Comparison of ENCODE assay signal across 13 mouse cellular contexts in genomic region chr17:78496785-78497184, GRCm38 (mm10). TPM values are rescaled to one million over a fixed set of nuclear protein-coding genes. Genes with fewer than 3 reads are reported as not detected.
A peak's percentile ranks its signal among the peaks of the same experiment; 100 is the strongest.
DNase-seq lines count a peak whose midpoint lies in the region; ATAC-seq and TF ChIP-seq lines count a peak whose summit lies in the region.
"Had no signal": no experiment of that assay in that cellular context is flagged by ENCODE, and none has a peak within 500 bp of the region (broad histone marks: within the 10 kb centered on the region; RNA-seq: fewer than 3 reads in every experiment).

No protein-coding gene starts in this region.

- no peak overlapping the region for H3K4me2 ChIP-seq in heart, postnatal 0 days (ENCODE audit: low read depth, low read length)
- H3K4me2 ChIP-seq in hindbrain, embryonic 14.5 days (replicated peaks) = no peak overlapping the region
- H3K4me2 ChIP-seq in forebrain, embryonic 16.5 days (ENCODE audit: low read length) = no peak overlapping the region
- H3K4me2 ChIP-seq: limb, embryonic 13.5 days; midbrain, embryonic 12.5 days had no signal

- TF ChIP-seq POLR2A in lung, adult 2 months (IDR thresholded peaks at IDR 0.05; ENCODE audit: borderline replicate concordance, extremely low read depth, low read depth, low read length) = no peak

- ATAC-seq in heart, postnatal 0 days (ENCODE audit: insufficient read depth, low read depth) = no peak
- ATAC-seq in megakaryocyte progenitor cell, adult 5-6 weeks (replicated peaks; ENCODE audit: poor library complexity) = peak; percentile 90
- no peak for ATAC-seq in hindbrain, embryonic 14.5 days (ENCODE audit: low FRiP score)
- no peak for ATAC-seq in forebrain, embryonic 16.5 days

- H3K36me3 ChIP-seq in heart, postnatal 0 days (replicated peaks; ENCODE audit: control insufficient read depth, insufficient read depth, low read length) = no peaks in the 10 kb centered on the region
- H3K36me3 ChIP-seq in hindbrain, embryonic 14.5 days (replicated peaks; ENCODE audit: control insufficient read depth, insufficient read depth) = no peaks in the 10 kb centered on the region
- H3K36me3 ChIP-seq in forebrain, embryonic 16.5 days (ENCODE audit: control insufficient read depth, insufficient read depth) = no peaks in the 10 kb centered on the region
- H3K36me3 ChIP-seq: limb, embryonic 13.5 days; midbrain, embryonic 12.5 days had no signal

- H3K27me3 ChIP-seq in heart, postnatal 0 days (ENCODE audit: control insufficient read depth, insufficient read depth, low read length) = no peaks in the 10 kb centered on the region
- H3K27me3 ChIP-seq in hindbrain, embryonic 14.5 days (ENCODE audit: control insufficient read depth, insufficient read depth, low read length) = no peaks in the 10 kb centered on the region
- no peaks in the 10 kb centered on the region for H3K27me3 ChIP-seq in forebrain, embryonic 16.5 days (replicated peaks; ENCODE audit: control insufficient read depth, insufficient read depth, low read length)
- H3K27me3 ChIP-seq: limb, embryonic 13.5 days; midbrain, embryonic 12.5 days had no signal

- 39% methylated on average over 2 of the region's 2 CpGs for WGBS in heart, postnatal 0 days
- 35% methylated on average over 2 of the region's 2 CpGs for WGBS in lung, adult 2 months
- WGBS in hindbrain, embryonic 14.5 days = 56% methylated on average over 2 of the region's 2 CpGs
- 54% methylated on average over 2 of the region's 2 CpGs for WGBS in forebrain, embryonic 16.5 days

- H3K9ac ChIP-seq in heart, postnatal 0 days (replicated peaks; ENCODE audit: low read depth, low read length) = no peak overlapping the region
- no peak overlapping the region for H3K9ac ChIP-seq in hindbrain, embryonic 14.5 days
- no peak overlapping the region for H3K9ac ChIP-seq in forebrain, embryonic 16.5 days (replicated peaks; ENCODE audit: low read depth, low read length)
- H3K9ac ChIP-seq: limb, embryonic 13.5 days; midbrain, embryonic 12.5 days had no signal

- H3K4me1 ChIP-seq in heart, postnatal 0 days (ENCODE audit: control insufficient read depth, insufficient read depth) = no peaks in the 10 kb centered on the region
- no peaks in the 10 kb centered on the region for H3K4me1 ChIP-seq in lung, adult 2 months (ENCODE audit: control insufficient read depth, insufficient read depth, low read length)
- H3K4me1 ChIP-seq in hindbrain, embryonic 14.5 days (replicated peaks; ENCODE audit: control insufficient read depth, insufficient read depth, low read length) = 0 out of 2 replicates have a peak, but pooled peaks cover 3% of the 10 kb centered on the region
- H3K4me1 ChIP-seq in forebrain, embryonic 16.5 days (replicated peaks; ENCODE audit: control insufficient read depth, insufficient read depth, low read length) = peaks cover 5% of the 10 kb centered on the region; the same call in 1 of the 2 replicates
- H3K4me1 ChIP-seq: limb, embryonic 13.5 days had no signal

- TF ChIP-seq CTCF in heart, postnatal 0 days (IDR thresholded peaks at IDR 0.05; ENCODE audit: low read depth) = peak; percentile 42
- 0 out of 2 replicates have a peak, but pooled peaks have one; percentile 7 for TF ChIP-seq CTCF in lung, adult 2 months (IDR thresholded peaks at IDR 0.05; ENCODE audit: insufficient read depth, low read length)

- no peaks in the 10 kb centered on the region for H3K9me3 ChIP-seq in heart, postnatal 0 days (replicated peaks; ENCODE audit: control insufficient read depth, low read length)
- H3K9me3 ChIP-seq in hindbrain, embryonic 14.5 days (ENCODE audit: control insufficient read depth, low read length) = no peaks in the 10 kb centered on the region
- no peaks in the 10 kb centered on the region for H3K9me3 ChIP-seq in forebrain, embryonic 16.5 days (ENCODE audit: control insufficient read depth, low read length)
- H3K9me3 ChIP-seq: limb, embryonic 13.5 days; midbrain, embryonic 12.5 days had no signal

- no peak for TF ChIP-seq EP300 in heart, postnatal 0 days (IDR thresholded peaks at IDR 0.05; ENCODE audit: low read depth)

- peak; percentile 40 for DNase-seq in heart, postnatal 0 days (ENCODE audit: low spot score)
- no peak for DNase-seq in heart, adult 9 months (ENCODE audit: low spot score in 2 of 2)
- DNase-seq in lung, adult 2 months = no peak
- DNase-seq in lung, postnatal 25 days (ENCODE audit: low spot score) = no peak
- peak; percentile 33 for DNase-seq in NIH3T3 (ENCODE audit: low read depth)
- DNase-seq in hindbrain, embryonic 14.5 days (ENCODE audit: low spot score) = no peak
- DNase-seq: embryo, embryonic 11 days had no signal

- H3K4me3 ChIP-seq in heart, postnatal 0 days (ENCODE audit: low read depth, low read length) = no peak overlapping the region
- no peak overlapping the region for H3K4me3 ChIP-seq in lung, adult 2 months (replicated peaks; ENCODE audit: extremely low read depth, low read depth, low read length)
- no peak overlapping the region for H3K4me3 ChIP-seq in hindbrain, embryonic 14.5 days (replicated peaks; ENCODE audit: low read length)
- H3K4me3 ChIP-seq in forebrain, embryonic 16.5 days (replicated peaks; ENCODE audit: low read length) = no peak overlapping the region
- H3K4me3 ChIP-seq: limb, embryonic 13.5 days; midbrain, embryonic 12.5 days had no signal

- no peak overlapping the region for H3K27ac ChIP-seq in heart, postnatal 0 days (ENCODE audit: low read depth)
- H3K27ac ChIP-seq in hindbrain, embryonic 14.5 days = no peak overlapping the region
- H3K27ac ChIP-seq in forebrain, embryonic 16.5 days (ENCODE audit: low read length) = no peak overlapping the region
- H3K27ac ChIP-seq: limb, embryonic 13.5 days; midbrain, embryonic 12.5 days had no signal

RNA-seq across cellular contexts. Expression of gene Vit, which starts 11.1 kb away (rescaled TPM):
- total RNA-seq in heart, postnatal 0 days (2014; rRNA removed; ENCODE audit: low replicate concordance) = 0.80 TPM in 1 of 2 replicates, not detected in the other
- polyA plus RNA-seq in heart, postnatal 0 days (2015; fragmentation: Nextera tagmentation; extraction: Ambion mirVana) = 0.61 and 0.69 TPM in 2 replicates
- 1.1 and 1.4 TPM in 2 replicates for polyA plus RNA-seq in lung, adult 2 months (2012; rRNA removed)
- 0.77 and 0.83 TPM in 2 replicates for total RNA-seq in megakaryocyte progenitor cell, adult 5-6 weeks (2015)
- total RNA-seq in megakaryocyte progenitor cell, adult 5-6 weeks (2017) = 0.88 and 1.1 TPM in 2 replicates
- polyA plus RNA-seq in hindbrain, embryonic 14.5 days (2014; fragmentation: Nextera tagmentation; extraction: Ambion mirVana) = 4.3 TPM in 2 replicates
- polyA plus RNA-seq in forebrain, embryonic 16.5 days (2015; fragmentation: Nextera tagmentation; extraction: Ambion mirVana) = 14.4 and 15.6 TPM in 2 replicates
- total RNA-seq: neutrophil, adult 5-6 weeks had no signal
- polyA plus RNA-seq: heart, embryonic 14.5 days had no signal

Comparison
In these comparisons a context has a peak if more than half of its experiments do, and no peak if none do; other contexts are left out.
1. DNase-seq: peak in heart, postnatal 0 days (single experiment) and NIH3T3 (single experiment); none in heart, adult 9 months (0 of 2), lung, adult 2 months (single experiment), lung, postnatal 25 days (single experiment) and hindbrain, embryonic 14.5 days (single experiment).